Mouse (Mus musculus): ENCODE results near the gene Avl9. TPM values are rescaled to one million over a fixed set of nuclear protein-coding genes. Genes with fewer than 3 reads are reported as not detected.
A peak's percentile ranks its signal among the peaks of the same experiment; 100 is the strongest.

Gene Avl9
- polyA plus RNA-seq, 1 experiment from 2014 or later, result 32.9 TPM

DNA sequence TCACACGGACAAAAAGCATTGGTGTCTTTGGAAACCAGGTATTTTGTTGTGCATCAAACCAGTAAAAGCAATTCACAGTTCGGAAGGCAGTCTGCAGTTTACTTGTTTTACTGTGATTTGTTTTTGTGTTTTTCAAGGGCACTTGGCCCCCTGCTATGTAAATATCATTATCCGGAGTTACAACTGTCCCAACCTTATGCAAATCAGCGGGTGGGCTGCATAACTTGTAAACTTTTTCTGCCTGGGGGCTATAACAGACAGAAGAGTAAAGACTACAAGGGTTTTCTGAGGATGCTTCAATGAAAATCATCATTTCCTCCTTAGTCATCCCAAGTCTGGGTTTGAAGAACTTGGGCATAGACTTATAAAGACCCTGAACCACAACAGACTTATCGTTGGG, 64.9 kb downstream of the Avl9 start:
- H3K4me1 ChIP-seq (replicated peaks; ENCODE audit: control insufficient read depth, insufficient read depth, low read length), result no peaks in the 10 kb centered on the region
- no peak for DNase-seq (ENCODE audit: low spot score)
- peaks cover 8% of the 10 kb centered on the region; the same call in 1 of the 2 replicates for H3K36me3 ChIP-seq (ENCODE audit: control insufficient read depth, insufficient read depth, low read length)
- ATAC-seq (ENCODE audit: low FRiP score), result no peak
- WGBS, result 98% methylated on average over 5 of the region's 5 CpGs
- no peak overlapping the region for H3K9ac ChIP-seq (ENCODE audit: low read depth, low read length)
- H3K4me3 ChIP-seq (ENCODE audit: low read depth, low read length), result no peak overlapping the region
- H3K27ac ChIP-seq (ENCODE audit: low read depth, low read length), result no peak overlapping the region
- H3K9me3 ChIP-seq (ENCODE audit: control insufficient read depth, low read length), result no peaks in the 10 kb centered on the region
- H3K4me2 ChIP-seq (replicated peaks; ENCODE audit: low read depth, low read length), result no peak overlapping the region
- no peaks in the 10 kb centered on the region for H3K27me3 ChIP-seq (ENCODE audit: control insufficient read depth, insufficient read depth, low read length)

DNA sequence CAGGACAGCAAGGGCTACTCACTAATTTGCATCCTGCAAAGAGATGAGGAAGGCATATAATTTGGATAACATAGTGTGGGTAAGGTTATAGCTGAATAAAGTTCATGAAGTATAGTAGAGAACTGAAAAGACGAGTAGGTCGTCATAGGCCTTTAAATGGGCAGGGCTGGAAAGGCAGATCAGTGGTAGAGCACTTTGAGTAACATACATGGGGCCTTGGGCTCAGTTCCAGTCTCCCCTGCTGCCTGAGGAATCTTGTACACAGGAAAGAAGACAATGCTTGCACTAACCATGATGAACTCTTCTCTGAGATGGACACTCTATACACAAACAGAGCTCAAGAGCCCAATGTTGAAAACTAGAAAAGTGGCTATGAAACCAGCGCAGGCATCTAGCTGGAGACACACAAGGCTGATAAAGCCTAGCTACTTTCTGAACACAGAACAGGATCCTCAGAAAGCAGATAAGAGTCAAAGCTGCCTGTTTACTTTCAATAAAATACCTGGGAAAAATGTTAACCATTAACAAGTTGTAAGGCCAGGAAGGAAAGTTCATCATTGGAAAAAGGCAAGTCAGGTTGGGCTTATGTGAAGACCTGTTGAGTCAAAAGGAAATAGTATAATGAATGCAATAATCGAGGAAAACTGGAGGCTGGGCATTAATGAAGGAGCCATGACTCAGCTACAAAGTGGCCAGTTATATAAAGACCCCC, 69.0 kb downstream of the Avl9 start:
- H3K27ac ChIP-seq (ENCODE audit: low read depth, low read length), result no peak overlapping the region
- whole genome bisulfite sequencing, result 93% methylated on average over 4 of the region's 4 CpGs
- H3K4me1 ChIP-seq (replicated peaks; ENCODE audit: control insufficient read depth, insufficient read depth, low read length), result no peaks in the 10 kb centered on the region
- H3K27me3 ChIP-seq (ENCODE audit: control insufficient read depth, insufficient read depth, low read length), result no peaks in the 10 kb centered on the region
- no peaks in the 10 kb centered on the region for H3K9me3 ChIP-seq (ENCODE audit: control insufficient read depth, low read length)
- H3K4me2 ChIP-seq (replicated peaks; ENCODE audit: low read depth, low read length), result no peak overlapping the region
- H3K9ac ChIP-seq (ENCODE audit: low read depth, low read length), result no peak overlapping the region
- H3K36me3 ChIP-seq (ENCODE audit: control insufficient read depth, insufficient read depth, low read length), result peaks cover 8% of the 10 kb centered on the region; the same call in 1 of the 2 replicates
- no peak for ATAC-seq (ENCODE audit: low FRiP score)
- no peak overlapping the region for H3K4me3 ChIP-seq (ENCODE audit: low read depth, low read length)
- no peak for DNase-seq (ENCODE audit: low spot score)

DNA sequence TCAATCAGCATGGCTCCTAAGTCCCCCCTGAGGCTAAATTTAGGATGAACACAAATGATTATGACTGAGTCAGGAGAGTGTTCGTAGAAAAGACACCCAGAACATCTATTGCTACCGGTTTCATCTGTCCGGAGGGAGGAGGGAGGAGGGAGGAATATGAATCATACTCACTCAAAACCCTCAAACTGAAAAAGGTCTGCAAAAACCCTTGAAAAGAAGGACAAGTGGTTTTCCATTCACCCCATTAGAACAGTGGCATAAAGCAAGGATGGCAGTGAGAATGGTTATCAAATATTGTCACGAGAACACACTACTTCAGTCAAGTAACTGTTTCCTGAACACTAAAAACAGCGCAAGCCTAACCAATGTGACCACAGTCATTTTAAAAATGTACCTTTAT, 70.4 kb downstream of the Avl9 start:
- 94% methylated on average over 5 of the region's 5 CpGs for WGBS
- no peaks in the 10 kb centered on the region for H3K9me3 ChIP-seq (ENCODE audit: control insufficient read depth, low read length)
- no peaks in the 10 kb centered on the region for H3K27me3 ChIP-seq (ENCODE audit: control insufficient read depth, insufficient read depth, low read length)
- no peak overlapping the region for H3K9ac ChIP-seq (ENCODE audit: low read depth, low read length)
- peaks cover 3% of the 10 kb centered on the region; the same call in 1 of the 2 replicates for H3K36me3 ChIP-seq (ENCODE audit: control insufficient read depth, insufficient read depth, low read length)
- H3K4me2 ChIP-seq (replicated peaks; ENCODE audit: low read depth, low read length), result no peak overlapping the region
- DNase-seq (ENCODE audit: low spot score) (no peak), ATAC-seq (ENCODE audit: low FRiP score) (no peak)
- H3K4me1 ChIP-seq (replicated peaks; ENCODE audit: control insufficient read depth, insufficient read depth, low read length), result no peaks in the 10 kb centered on the region
- H3K27ac ChIP-seq (ENCODE audit: low read depth, low read length), result no peak overlapping the region
- H3K4me3 ChIP-seq (ENCODE audit: low read depth, low read length), result no peak overlapping the region

DNA sequence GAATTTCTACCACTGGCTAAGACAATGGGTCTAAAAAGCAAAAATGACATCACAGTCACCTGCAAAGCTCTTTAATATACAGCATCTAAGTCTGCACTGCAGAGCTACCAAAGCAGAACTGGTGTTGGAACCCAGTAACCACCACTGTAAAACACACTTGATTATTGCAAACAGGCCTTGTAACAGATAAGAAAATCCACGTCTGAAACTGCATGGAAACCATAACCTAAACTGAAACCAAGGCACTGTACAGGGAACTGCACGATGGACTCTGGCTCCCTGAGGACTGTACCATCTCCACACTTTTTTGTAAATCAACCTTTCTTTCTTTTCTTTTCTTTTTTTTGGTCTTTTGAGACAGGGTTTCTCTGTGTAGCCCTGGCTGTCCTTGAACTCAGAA, 73.0 kb downstream of the Avl9 start:
- Histone ChIP-seq H3K36me3 (ENCODE audit: control insufficient read depth, insufficient read depth, low read length) (0 out of 2 replicates have a peak, but pooled peaks cover 2% of the 10 kb centered on the region), H3K4me1 (replicated peaks; ENCODE audit: control insufficient read depth, insufficient read depth, low read length) (no peaks in the 10 kb centered on the region), H3K9ac (ENCODE audit: low read depth, low read length) (no peak overlapping the region), H3K27ac (ENCODE audit: low read depth, low read length) (no peak overlapping the region), H3K4me3 (ENCODE audit: low read depth, low read length) (no peak overlapping the region), H3K9me3 (ENCODE audit: control insufficient read depth, low read length) (no peaks in the 10 kb centered on the region), H3K4me2 (replicated peaks; ENCODE audit: low read depth, low read length) (no peak overlapping the region), H3K27me3 (ENCODE audit: control insufficient read depth, insufficient read depth, low read length) (no peaks in the 10 kb centered on the region)
- DNase-seq (ENCODE audit: low spot score), result no peak
- ATAC-seq (ENCODE audit: low FRiP score), result no peak
- 87% methylated on average over 2 of the region's 2 CpGs for WGBS

DNA sequence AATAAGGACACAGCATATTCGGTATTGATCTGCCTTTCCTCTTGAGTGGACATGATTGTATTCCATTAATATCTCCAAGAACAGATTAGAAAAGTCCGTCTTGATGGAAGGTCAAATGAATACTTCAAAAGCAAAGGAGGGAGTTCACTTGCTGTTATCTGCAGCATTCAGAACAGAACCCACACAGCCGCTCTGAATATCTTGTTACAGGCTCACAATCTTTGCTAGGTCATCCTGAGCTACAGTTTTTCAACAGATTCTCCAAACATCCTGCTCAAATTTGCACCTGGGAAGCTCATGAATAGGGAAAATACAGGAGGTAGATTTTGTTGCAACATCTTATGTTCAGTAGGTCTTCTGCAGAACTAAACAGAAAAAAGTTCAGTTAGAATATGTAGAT, 74.6 kb downstream of the Avl9 start:
- H3K27me3 ChIP-seq (ENCODE audit: control insufficient read depth, insufficient read depth, low read length), result no peaks in the 10 kb centered on the region
- ATAC-seq (ENCODE audit: low FRiP score) (no peak), DNase-seq (ENCODE audit: low spot score) (no peak)
- H3K4me3 ChIP-seq (ENCODE audit: low read depth, low read length), result no peak overlapping the region
- no peak overlapping the region for H3K27ac ChIP-seq (ENCODE audit: low read depth, low read length)
- 0 out of 2 replicates have a peak, but pooled peaks cover 2% of the 10 kb centered on the region for H3K36me3 ChIP-seq (ENCODE audit: control insufficient read depth, insufficient read depth, low read length)
- H3K4me1 ChIP-seq (replicated peaks; ENCODE audit: control insufficient read depth, insufficient read depth, low read length), result no peaks in the 10 kb centered on the region
- no peak overlapping the region for H3K4me2 ChIP-seq (replicated peaks; ENCODE audit: low read depth, low read length)
- H3K9ac ChIP-seq (ENCODE audit: low read depth, low read length), result no peak overlapping the region
- 92% methylated on average over 3 of the region's 3 CpGs for WGBS
- H3K9me3 ChIP-seq (ENCODE audit: control insufficient read depth, low read length), result no peaks in the 10 kb centered on the region

DNA sequence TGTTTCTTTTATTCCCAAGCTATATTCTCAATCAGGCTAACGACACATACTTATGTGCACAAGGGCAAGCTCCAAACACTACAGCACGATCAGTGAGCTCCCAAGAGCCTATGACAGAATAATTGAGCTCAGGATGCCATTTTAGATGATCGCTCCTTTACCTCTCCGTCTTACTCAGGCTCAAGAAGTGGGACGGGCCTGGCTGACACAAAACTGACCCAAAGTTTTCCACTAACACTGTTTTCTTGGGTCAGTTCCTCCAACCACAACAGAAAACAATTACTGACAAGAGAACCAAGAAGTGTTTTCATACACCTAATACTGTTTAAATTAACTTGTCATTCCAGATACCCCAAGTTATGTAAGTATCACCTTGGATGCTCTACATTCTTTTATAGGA, 80.1 kb downstream of the Avl9 start:
- ATAC-seq (ENCODE audit: low FRiP score) (no peak), DNase-seq (ENCODE audit: low spot score) (no peak)
- Histone ChIP-seq H3K27ac (ENCODE audit: low read depth, low read length) (no peak overlapping the region), H3K9me3 (ENCODE audit: control insufficient read depth, low read length) (no peaks in the 10 kb centered on the region), H3K36me3 (ENCODE audit: control insufficient read depth, insufficient read depth, low read length) (no peaks in the 10 kb centered on the region), H3K9ac (ENCODE audit: low read depth, low read length) (no peak overlapping the region), H3K27me3 (ENCODE audit: control insufficient read depth, insufficient read depth, low read length) (no peaks in the 10 kb centered on the region), H3K4me1 (replicated peaks; ENCODE audit: control insufficient read depth, insufficient read depth, low read length) (no peaks in the 10 kb centered on the region; the same call in 1 of the 2 replicates), H3K4me3 (ENCODE audit: low read depth, low read length) (no peak overlapping the region), H3K4me2 (replicated peaks; ENCODE audit: low read depth, low read length) (no peak overlapping the region)
- 94% methylated on average over 5 of the region's 5 CpGs for WGBS

DNA sequence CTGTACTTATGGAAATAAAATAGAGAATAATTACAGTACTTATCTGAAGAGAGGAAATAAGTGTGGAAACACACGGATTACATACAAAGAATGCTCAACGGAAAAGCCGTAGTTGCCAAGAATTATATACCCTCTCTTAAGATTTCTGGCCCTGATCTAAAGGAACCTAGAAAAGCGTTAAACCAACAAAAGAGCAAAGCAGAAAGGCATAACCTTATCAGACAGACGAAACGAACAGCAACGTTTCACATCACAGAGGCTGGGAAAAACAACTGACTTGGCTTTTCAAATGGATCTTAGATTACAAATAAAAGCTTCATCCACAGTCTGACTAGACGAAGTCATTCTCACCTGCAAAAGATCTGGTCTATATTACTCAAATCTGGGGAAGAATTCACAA, 81.5 kb downstream of the Avl9 start:
- Histone ChIP-seq H3K27me3 (ENCODE audit: control insufficient read depth, insufficient read depth, low read length) (no peaks in the 10 kb centered on the region), H3K27ac (ENCODE audit: low read depth, low read length) (no peak overlapping the region), H3K9me3 (ENCODE audit: control insufficient read depth, low read length) (no peaks in the 10 kb centered on the region), H3K9ac (ENCODE audit: low read depth, low read length) (peak overlapping the region; percentile 94), H3K4me1 (replicated peaks; ENCODE audit: control insufficient read depth, insufficient read depth, low read length) (no peaks in the 10 kb centered on the region; the same call in 1 of the 2 replicates), H3K4me3 (ENCODE audit: low read depth, low read length) (peak overlapping the region; percentile 61), H3K4me2 (replicated peaks; ENCODE audit: low read depth, low read length) (peak overlapping the region; percentile 61), H3K36me3 (ENCODE audit: control insufficient read depth, insufficient read depth, low read length) (no peaks in the 10 kb centered on the region)
- WGBS, result 14% methylated on average over 8 of the region's 8 CpGs
- no peak for DNase-seq (ENCODE audit: low spot score)
- no peak for ATAC-seq (ENCODE audit: low FRiP score)

DNA sequence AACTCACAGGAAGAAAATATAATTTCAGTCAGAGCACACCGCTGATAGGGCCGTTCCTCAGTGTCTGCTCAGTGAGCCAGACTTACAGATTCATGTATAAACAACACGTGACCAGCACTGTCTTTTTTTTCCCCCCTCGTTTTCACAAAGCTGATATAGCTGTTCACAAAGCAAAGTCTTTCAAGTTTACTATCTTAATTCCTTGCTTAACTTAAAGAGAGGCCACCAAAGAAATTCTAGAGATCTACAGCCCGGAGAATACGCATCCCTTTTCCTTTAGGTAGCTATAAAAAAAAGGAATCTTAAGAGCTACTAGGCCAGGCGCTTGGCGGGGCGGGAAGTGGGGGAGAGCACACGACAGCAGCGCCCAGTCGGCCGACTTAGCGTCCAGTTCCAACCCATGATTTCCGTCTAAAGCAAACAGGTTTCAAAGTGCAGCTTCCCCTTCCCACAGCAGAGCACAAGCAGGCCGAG, 82.0 kb downstream of the Avl9 start:
- no peaks in the 10 kb centered on the region for H3K36me3 ChIP-seq (ENCODE audit: control insufficient read depth, insufficient read depth, low read length)
- peak overlapping the region; percentile 99 for H3K27ac ChIP-seq (ENCODE audit: low read depth, low read length)
- peak overlapping the region; percentile 61 for H3K4me2 ChIP-seq (replicated peaks; ENCODE audit: low read depth, low read length)
- peak overlapping the region; percentile 61 for H3K4me3 ChIP-seq (ENCODE audit: low read depth, low read length)
- H3K9ac ChIP-seq (ENCODE audit: low read depth, low read length), result peak overlapping the region; percentile 94
- ATAC-seq (ENCODE audit: low FRiP score) (peak; percentile 27), DNase-seq (ENCODE audit: low spot score) (peak; percentile 66)
- no peaks in the 10 kb centered on the region; the same call in 1 of the 2 replicates for H3K4me1 ChIP-seq (replicated peaks; ENCODE audit: control insufficient read depth, insufficient read depth, low read length)
- H3K9me3 ChIP-seq (ENCODE audit: control insufficient read depth, low read length), result no peaks in the 10 kb centered on the region
- under 1% methylated on average over 16 of the region's 16 CpGs for WGBS
- no peaks in the 10 kb centered on the region for H3K27me3 ChIP-seq (ENCODE audit: control insufficient read depth, insufficient read depth, low read length)
